Mouse (Mus musculus) hindbrain, embryonic 13.5 days (tissue): ENCODE data around the gene Rnf144b. TPM values are rescaled to one million over a fixed set of nuclear protein-coding genes. Genes with fewer than 3 reads are reported as not detected.

Experiments
- ATAC-seq: fragments of 200-750 bp; cut with Nextera tagmentation; 2 replicates; pipeline ENCODE4 v1.8.0; 2017; ENCODE audit warnings: moderate TSS enrichment; ENCODE audit not compliant: low FRiP score
- H3K27ac ChIP-seq: fragments of 300-500 bp; sonication (generic); 2 replicates; pipeline ENCODE4 v1.5.1; 2015; ENCODE audit warnings: inconsistent platforms, mild to moderate bottlenecking, moderate library complexity
- H3K27me3 ChIP-seq: fragments of 300-500 bp; sonication (generic); 2 replicates; pipeline ENCODE4 v1.6.1; 2015; ENCODE audit warnings: mild to moderate bottlenecking, inconsistent platforms
- H3K36me3 ChIP-seq: fragments of 300-500 bp; sonication (generic); 2 replicates; pipeline ENCODE4 v1.6.1; 2015; ENCODE audit warnings: mild to moderate bottlenecking, inconsistent platforms
- H3K4me1 ChIP-seq: fragments of 300-500 bp; sonication (generic); replicated peaks from 2 replicates; pipeline ENCODE4 v1.6.1; 2015; ENCODE audit warnings: inconsistent platforms
- H3K4me2 ChIP-seq: fragments of 300-500 bp; sonication (generic); 2 replicates; pipeline ENCODE4 v1.6.1; 2015; ENCODE audit warnings: inconsistent platforms, mild to moderate bottlenecking, moderate library complexity
- H3K4me3 ChIP-seq: fragments of 300-500 bp; sonication (generic); 2 replicates; pipeline ENCODE4 v1.5.1; 2015; ENCODE audit warnings: mild to moderate bottlenecking, inconsistent platforms
- H3K9ac ChIP-seq: fragments of 300-500 bp; sonication (generic); 2 replicates; pipeline ENCODE4 v1.6.1; 2015; ENCODE audit warnings: mild to moderate bottlenecking, inconsistent platforms
- H3K9me3 ChIP-seq: fragments of 300-500 bp; sonication (generic); 2 replicates; pipeline ENCODE4 v1.6.1; 2016; ENCODE audit warnings: inconsistent platforms
- WGBS: fragments of 180-500 bp; shearing (Covaris S2); methylation state at CpG from one replicate; pipeline ENCODE4 v1.1.7; 2015; 5-methylcytosine and 5-hydroxymethylcytosine counted together
- polyA plus RNA-seq: library from polyadenylated mRNA; unstranded; fragments of >200 nt; fragmentation: Nextera tagmentation; extraction: Ambion mirVana; gene quantifications from 2 replicates; pipeline ENCODE4 v1.2.1, GENCODE M21; 2015

The Rnf144b gene
- polyA plus RNA-seq, 1 experiment from 2014 or later: 0.55 TPM

- Histone ChIP-seq H3K4me1 (0 out of 2 replicates have a peak, but pooled peaks cover 5% of the 10 kb centered on the region), H3K9me3 (no peaks in the 10 kb centered on the region), H3K4me2 (no peak overlapping the region), H3K27me3 (peaks cover 4% of the 10 kb centered on the region), H3K9ac (no peak overlapping the region), H3K4me3 (no peak overlapping the region), H3K36me3 (no peaks in the 10 kb centered on the region), H3K27ac (no peak overlapping the region)
- 75% methylated on average over 4 of the region's 4 CpGs for WGBS
- ATAC-seq: no peak
Measured at GRCm38 (mm10) chr13:47187836-47188235, 65.4 kb downstream of the Rnf144b start.

- H3K4me3 ChIP-seq: no peak overlapping the region
- no peak for ATAC-seq
- no peak overlapping the region for H3K9ac ChIP-seq
- H3K27me3 ChIP-seq: peaks cover 21% of the 10 kb centered on the region
- H3K9me3 ChIP-seq: no peaks in the 10 kb centered on the region
- no peak overlapping the region for H3K4me2 ChIP-seq
- 89% methylated on average over 7 of the region's 7 CpGs for WGBS
- H3K27ac ChIP-seq: no peak overlapping the region
- H3K36me3 ChIP-seq: no peaks in the 10 kb centered on the region
- H3K4me1 ChIP-seq: peaks cover 23% of the 10 kb centered on the region
Measured at GRCm38 (mm10) chr13:47189971-47190370, 67.5 kb downstream of the Rnf144b start.

- no peak overlapping the region for H3K4me2 ChIP-seq
- WGBS: 91% methylated on average over 2 of the region's 2 CpGs
- no peaks in the 10 kb centered on the region for H3K9me3 ChIP-seq
- H3K27me3 ChIP-seq: peaks cover 34% of the 10 kb centered on the region
- H3K4me3 ChIP-seq: no peak overlapping the region
- H3K36me3 ChIP-seq: no peaks in the 10 kb centered on the region
- H3K9ac ChIP-seq: no peak overlapping the region
- H3K4me1 ChIP-seq: peaks cover 25% of the 10 kb centered on the region
- no peak overlapping the region for H3K27ac ChIP-seq
- ATAC-seq: no peak
Measured at GRCm38 (mm10) chr13:47192200-47192599, 69.7 kb downstream of the Rnf144b start.

- 75% methylated on average over 5 of the region's 5 CpGs for WGBS
- Histone ChIP-seq H3K4me3 (no peak overlapping the region), H3K9ac (no peak overlapping the region), H3K4me2 (no peak overlapping the region), H3K4me1 (peaks cover 25% of the 10 kb centered on the region), H3K27me3 (peaks cover 35% of the 10 kb centered on the region), H3K27ac (no peak overlapping the region), H3K36me3 (no peaks in the 10 kb centered on the region), H3K9me3 (no peaks in the 10 kb centered on the region)
- no peak for ATAC-seq
Measured at GRCm38 (mm10) chr13:47192771-47193170, 70.3 kb downstream of the Rnf144b start.

- H3K4me1 ChIP-seq: peaks cover 20% of the 10 kb centered on the region
- H3K27ac ChIP-seq: no peak overlapping the region
- H3K9ac ChIP-seq: peak overlapping the region; percentile 72
- no peaks in the 10 kb centered on the region for H3K36me3 ChIP-seq
- peak overlapping the region; percentile 55 for H3K4me3 ChIP-seq
- peak overlapping the region; percentile 89 for H3K4me2 ChIP-seq
- ATAC-seq: no peak
- H3K9me3 ChIP-seq: no peaks in the 10 kb centered on the region
- H3K27me3 ChIP-seq: peaks cover 35% of the 10 kb centered on the region
- WGBS: 6% methylated on average over 32 of the region's 32 CpGs
Measured at GRCm38 (mm10) chr13:47193326-47194153, 71.1 kb downstream of the Rnf144b start.

DNA sequence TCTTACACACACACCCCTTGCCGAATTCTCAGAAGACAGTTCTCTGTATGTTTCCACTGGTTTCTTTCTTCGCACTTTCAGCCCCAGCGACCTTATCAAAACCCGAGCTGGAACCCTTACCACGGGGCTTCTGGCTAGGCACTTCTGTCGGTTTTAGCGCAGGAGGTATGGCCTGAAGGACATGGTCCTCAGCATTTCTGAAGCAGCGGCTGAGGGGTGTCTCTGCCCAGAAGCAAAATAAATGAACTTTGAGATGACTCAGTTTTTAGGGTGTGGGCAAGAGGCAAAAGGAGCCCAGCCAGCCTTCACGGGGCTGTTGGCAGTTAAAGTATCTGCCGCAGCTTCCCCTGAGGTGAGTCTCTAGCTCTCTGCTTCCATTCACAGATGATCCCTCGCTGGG, 72.2 kb downstream of the Rnf144b start:
- no peak for ATAC-seq
- Histone ChIP-seq H3K36me3 (no peaks in the 10 kb centered on the region), H3K4me2 (peak overlapping the region; percentile 89), H3K9ac (no peak overlapping the region), H3K27ac (no peak overlapping the region), H3K27me3 (peaks cover 35% of the 10 kb centered on the region), H3K4me1 (peaks cover 20% of the 10 kb centered on the region), H3K9me3 (no peaks in the 10 kb centered on the region), H3K4me3 (peak overlapping the region; percentile 55)
- WGBS: 24% methylated on average over 11 of the region's 11 CpGs

- Histone ChIP-seq H3K9me3 (no peaks in the 10 kb centered on the region), H3K4me1 (peaks cover 20% of the 10 kb centered on the region), H3K27ac (no peak overlapping the region), H3K27me3 (peaks cover 35% of the 10 kb centered on the region), H3K4me2 (no peak overlapping the region), H3K9ac (no peak overlapping the region), H3K36me3 (no peaks in the 10 kb centered on the region), H3K4me3 (no peak overlapping the region)
- ATAC-seq: no peak
- 71% methylated on average over 4 of the region's 4 CpGs for WGBS
Measured at GRCm38 (mm10) chr13:47195491-47195890, 73.0 kb downstream of the Rnf144b start.

DNA sequence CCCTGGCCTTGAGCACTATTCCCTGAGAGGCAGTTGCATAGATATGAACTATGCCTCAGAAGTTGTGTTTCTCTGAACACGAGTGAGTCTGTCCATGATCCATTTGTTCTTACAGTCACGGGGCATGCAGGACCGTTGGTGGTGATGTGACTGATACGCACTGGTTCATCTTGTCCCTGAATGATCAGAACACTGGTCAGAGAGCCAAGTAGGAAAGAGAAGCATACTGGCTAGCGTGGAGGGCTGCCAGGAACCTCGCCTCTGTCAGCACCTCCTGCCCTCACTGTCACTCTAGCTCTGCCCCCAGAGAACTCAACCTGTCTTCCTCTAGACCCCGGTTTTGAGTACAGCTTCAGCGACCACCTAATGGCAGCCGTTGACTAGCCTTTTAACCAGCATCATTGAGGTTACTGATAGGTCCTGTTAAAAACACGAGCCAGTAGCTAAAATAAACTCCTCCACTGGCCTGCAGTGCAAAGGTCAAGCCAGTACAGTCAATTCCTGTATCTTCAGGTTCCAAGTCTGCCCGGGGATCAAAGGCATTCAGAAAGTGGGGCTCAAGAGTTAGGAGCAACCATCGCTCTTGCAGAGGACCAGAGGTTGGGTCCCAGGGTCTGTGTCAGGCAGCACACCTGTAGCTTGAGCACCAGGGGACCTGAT, 77.7 kb downstream of the Rnf144b start:
- Histone ChIP-seq H3K36me3 (no peaks in the 10 kb centered on the region), H3K4me2 (no peak overlapping the region), H3K9ac (no peak overlapping the region), H3K9me3 (no peaks in the 10 kb centered on the region), H3K27ac (no peak overlapping the region), H3K27me3 (peaks cover 12% of the 10 kb centered on the region), H3K4me1 (peaks cover under 1% of the 10 kb centered on the region; the same call in 1 of the 2 replicates), H3K4me3 (no peak overlapping the region)
- 87% methylated on average over 12 of the region's 12 CpGs for WGBS
- ATAC-seq: no peak

DNA sequence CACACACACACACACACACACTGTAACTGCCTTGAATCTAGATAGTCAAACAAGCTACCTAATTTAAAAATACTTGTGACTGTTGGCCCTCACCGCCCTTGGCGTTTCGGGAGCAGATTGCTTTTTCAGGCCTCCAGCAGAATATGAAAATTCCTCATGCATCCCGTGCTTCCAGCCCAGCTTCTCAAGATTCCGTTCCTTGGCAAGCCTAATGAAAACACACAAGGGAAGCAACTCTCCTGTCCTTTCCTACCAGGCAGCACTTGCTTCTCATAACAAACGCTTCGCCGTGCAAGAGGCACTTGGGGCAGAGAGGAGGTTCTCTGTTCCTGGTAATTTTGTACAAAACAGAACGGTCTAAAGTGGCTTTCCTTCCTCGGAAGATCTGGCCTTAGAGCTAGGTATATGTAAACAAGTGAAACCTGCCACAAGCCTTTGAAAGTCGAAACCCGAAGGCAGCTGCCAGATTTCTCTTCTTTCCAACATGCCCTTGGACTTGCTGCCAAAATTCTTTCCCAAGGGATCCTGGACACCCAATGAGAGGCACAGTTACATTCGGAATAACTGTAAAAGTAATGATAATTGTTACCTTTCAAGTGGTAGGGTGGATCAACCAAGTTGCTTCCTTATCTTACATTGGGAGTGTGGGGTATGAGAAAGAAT, 79.6 kb downstream of the Rnf144b start:
- no peak overlapping the region for H3K27ac ChIP-seq

DNA sequence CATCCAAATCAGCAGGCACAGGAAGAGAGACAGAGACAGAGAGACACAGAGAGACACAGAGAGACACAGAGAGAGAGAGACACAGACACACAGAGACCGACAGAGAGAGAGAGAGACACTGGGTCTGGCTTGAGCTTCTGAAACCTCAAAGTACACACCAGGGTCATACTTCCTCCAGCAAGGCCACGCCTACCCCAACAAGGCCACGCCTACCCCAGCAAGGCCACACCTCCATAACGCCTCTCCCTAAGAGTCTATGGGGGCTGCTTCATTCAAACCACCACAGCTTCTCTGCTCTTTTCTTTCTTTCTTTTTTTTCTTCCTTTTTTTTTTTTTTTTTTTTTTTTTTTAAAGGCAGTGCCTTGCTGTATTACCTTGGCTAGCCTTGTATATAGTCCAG, 88.0 kb downstream of the Rnf144b start:
- H3K27me3 ChIP-seq: no peaks in the 10 kb centered on the region
- H3K4me2 ChIP-seq: no peak overlapping the region

More for the DNA sequence above, 79.6 kb downstream of the Rnf144b start:
- no peak overlapping the region for H3K4me2 ChIP-seq
- H3K4me3 ChIP-seq: no peak overlapping the region
- H3K4me1 ChIP-seq: no peaks in the 10 kb centered on the region
- ATAC-seq: no peak
- H3K36me3 ChIP-seq: no peaks in the 10 kb centered on the region
- 0 out of 2 replicates have a peak, but pooled peaks cover 2% of the 10 kb centered on the region for H3K27me3 ChIP-seq
- 76% methylated on average over 13 of the region's 13 CpGs for WGBS
- peaks cover 5% of the 10 kb centered on the region for H3K9me3 ChIP-seq
- no peak overlapping the region for H3K9ac ChIP-seq

DNA sequence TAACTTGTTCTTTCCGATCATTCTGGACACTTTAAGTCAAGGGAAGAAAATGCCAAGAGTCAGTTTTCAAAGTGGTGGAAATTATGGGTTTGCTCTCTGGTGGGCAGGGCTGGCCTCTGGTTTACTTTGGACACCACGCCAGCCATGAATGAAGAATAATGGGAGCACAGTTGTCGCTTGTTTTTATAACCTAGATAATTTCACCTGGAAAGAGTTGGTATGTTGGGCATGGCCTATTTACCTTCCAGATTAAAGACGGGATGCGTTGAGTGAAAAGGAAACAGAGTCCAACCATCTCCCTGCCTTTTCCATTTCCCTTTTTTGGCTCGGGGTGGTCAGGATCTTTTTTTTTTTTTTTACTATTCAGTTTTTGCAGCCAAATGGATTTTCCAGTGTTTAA, 88.5 kb downstream of the Rnf144b start:
- H3K27ac ChIP-seq: no peak overlapping the region
- H3K27me3 ChIP-seq: no peaks in the 10 kb centered on the region
- no peaks in the 10 kb centered on the region for H3K36me3 ChIP-seq
- ATAC-seq: no peak
- peaks cover 5% of the 10 kb centered on the region for H3K9me3 ChIP-seq
- no peak overlapping the region for H3K4me2 ChIP-seq
- no peak overlapping the region for H3K9ac ChIP-seq
- H3K4me1 ChIP-seq: no peaks in the 10 kb centered on the region
- no peak overlapping the region for H3K4me3 ChIP-seq
- WGBS: 92% methylated on average over 6 of the region's 6 CpGs

More for the DNA sequence above, 88.0 kb downstream of the Rnf144b start:
- Histone ChIP-seq H3K4me1 (no peaks in the 10 kb centered on the region), H3K27ac (no peak overlapping the region), H3K4me3 (no peak overlapping the region), H3K9ac (no peak overlapping the region), H3K9me3 (peaks cover 5% of the 10 kb centered on the region), H3K36me3 (no peaks in the 10 kb centered on the region)
- WGBS: 80% methylated on average over 4 of the region's 4 CpGs
- no peak for ATAC-seq

GRCm38 (mm10) chr13:47211581-47211980, 89.1 kb downstream of the Rnf144b start:
- no peak overlapping the region for H3K27ac ChIP-seq
- WGBS: 95% methylated on average over 7 of the region's 7 CpGs
- no peaks in the 10 kb centered on the region for H3K27me3 ChIP-seq
- no peak overlapping the region for H3K4me2 ChIP-seq
- no peak overlapping the region for H3K4me3 ChIP-seq
- H3K36me3 ChIP-seq: no peaks in the 10 kb centered on the region
- H3K9me3 ChIP-seq: peaks cover 2% of the 10 kb centered on the region
- no peak overlapping the region for H3K9ac ChIP-seq
- H3K4me1 ChIP-seq: no peaks in the 10 kb centered on the region
- no peak for ATAC-seq
